Mouse (Mus musculus) layer of hippocampus, postnatal 25 days (tissue): ENCODE data around the gene Abcd3. TPM values are rescaled to one million over a fixed set of nuclear protein-coding genes. Genes with fewer than 3 reads are reported as not detected.
"Not testable (repeated sequence)": the region's sequence is repeated elsewhere in the genome, so short reads cannot be mapped to it uniquely, and the experiment has no call there.

ENCODE experiments used
- DNase-seq, 2 experiments: peaks; one replicate each; pipeline ENCODE4 v3.0.0; 2022; ENCODE audit warnings: mixed read lengths in 2 of 2, low spot score in 1 of 2; ENCODE audit errors: extremely low spot score in 1 of 2
- total RNA-seq, 2 experiments: library from RNA; stranded (reverse); gene quantifications; 2 replicates each; pipeline ENCODE4 v1.2.3; 2021

Gene Abcd3
- total RNA-seq, 2 experiments from 2014 or later = 58.7 to 64.8 TPM

DNA sequence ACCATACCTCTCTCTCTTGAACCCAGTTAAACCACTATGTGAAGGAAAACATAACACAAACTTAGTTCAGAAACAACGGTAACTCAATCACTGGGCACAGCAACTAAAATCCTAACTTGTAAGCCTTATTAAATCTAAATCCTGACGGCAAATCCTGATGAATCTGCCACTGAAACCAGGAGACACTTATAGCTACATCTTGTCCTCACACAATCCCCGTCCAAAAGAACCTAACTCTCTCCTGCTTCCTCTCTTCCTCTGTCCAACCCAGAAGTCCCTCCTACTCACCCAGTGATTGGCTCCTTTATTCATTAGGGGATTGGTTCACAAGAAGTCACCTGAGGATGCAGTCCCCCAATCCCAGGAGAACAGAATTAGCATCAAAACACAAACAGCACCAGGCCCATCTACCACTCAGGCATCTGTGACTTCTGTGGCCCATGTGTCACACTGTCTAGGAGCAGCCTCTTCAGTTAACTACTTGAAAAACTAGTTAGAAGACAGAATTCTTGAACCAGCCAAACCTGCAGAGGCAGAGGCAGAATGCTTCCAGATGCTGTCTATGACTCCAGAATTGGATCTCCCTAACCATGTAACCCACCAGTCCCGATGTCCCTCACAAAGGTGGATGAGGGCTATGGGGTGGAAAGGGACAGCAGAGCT is 73.8 kb downstream of the Abcd3 start:
- DNase-seq = not testable (repeated sequence)

DNA sequence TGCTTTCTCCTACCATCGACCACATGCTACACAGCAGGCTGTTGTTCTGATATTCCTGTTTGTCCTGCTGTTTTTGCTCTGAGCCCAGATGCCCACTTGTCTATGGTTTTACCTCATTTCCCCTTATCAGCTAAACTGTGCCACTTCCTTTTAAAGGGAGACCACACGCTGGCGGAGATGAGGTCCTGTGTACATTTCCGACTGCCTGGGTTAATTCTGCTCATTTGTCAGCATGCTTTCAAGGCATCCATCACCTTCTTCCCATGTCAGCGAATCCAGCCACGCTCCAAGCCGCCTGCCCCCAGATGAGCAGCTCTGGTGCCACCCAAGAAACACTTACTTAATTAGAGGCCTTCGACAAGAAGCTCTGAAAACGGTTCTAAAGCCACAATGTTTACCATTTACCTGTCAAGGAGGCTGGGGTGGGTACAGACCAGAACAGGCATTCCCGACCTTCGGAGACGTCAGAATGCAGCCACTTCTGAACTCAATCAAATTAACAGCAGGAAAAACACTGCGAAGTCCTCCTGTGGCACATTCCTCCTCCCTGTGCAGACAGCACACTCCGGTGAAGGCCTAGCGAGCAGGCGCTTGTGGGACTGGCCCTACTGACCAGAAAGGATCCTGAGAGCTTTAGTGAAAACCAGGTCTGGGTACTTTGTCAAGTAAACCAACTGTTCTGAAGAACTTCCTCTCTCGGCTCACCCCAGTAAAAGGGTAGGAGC is 75.5 kb downstream of the Abcd3 start:
- no peak for DNase-seq

DNA sequence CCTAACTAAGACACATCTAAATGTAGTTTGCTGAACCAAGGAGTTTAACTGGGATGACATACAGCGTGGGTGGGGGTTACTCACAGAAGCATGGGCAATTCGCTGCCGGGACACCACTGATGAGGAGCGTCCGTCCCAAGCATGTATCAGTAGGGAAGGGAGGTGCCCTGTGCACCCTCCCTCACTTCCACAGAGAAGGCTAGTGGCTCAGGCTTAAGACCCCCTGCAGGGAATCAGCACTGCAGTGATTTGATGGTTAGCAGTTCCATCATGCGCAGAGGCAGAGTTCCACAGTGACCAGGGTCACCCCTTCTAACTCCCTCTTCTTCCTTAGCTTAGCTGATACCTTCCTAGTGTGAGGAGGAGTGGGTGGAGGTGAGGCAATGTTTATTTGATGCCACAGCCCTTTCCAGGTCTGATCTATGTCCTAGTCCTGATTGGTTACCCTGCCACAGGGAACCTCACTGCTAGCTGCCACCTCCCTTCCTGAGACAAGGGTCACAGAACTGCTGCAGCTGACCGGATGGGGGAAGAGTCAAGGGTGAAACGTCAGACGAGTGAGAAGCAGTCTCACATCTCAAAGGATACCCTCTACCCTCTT is 76.3 kb downstream of the Abcd3 start:
- DNase-seq = no peak

DNA sequence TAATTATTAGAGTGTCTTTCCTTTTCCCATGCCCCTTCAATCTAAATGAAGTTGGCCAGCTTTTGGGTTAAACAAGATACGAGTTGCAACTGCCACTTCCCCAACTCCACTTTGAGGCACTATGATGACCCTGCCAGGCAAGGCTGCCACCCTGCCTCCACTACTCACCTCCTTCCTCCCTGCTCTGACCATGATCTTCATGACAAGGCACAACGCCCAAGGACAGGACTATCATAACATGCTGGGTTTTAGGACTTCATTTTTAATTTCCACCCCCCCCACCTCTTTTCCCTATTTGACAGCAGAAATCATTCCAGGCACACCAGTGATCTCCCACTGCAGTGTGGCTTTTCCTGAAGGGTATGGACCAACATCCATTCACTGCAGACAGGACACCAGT is 77.2 kb downstream of the Abcd3 start:
- no peak for DNase-seq

DNA sequence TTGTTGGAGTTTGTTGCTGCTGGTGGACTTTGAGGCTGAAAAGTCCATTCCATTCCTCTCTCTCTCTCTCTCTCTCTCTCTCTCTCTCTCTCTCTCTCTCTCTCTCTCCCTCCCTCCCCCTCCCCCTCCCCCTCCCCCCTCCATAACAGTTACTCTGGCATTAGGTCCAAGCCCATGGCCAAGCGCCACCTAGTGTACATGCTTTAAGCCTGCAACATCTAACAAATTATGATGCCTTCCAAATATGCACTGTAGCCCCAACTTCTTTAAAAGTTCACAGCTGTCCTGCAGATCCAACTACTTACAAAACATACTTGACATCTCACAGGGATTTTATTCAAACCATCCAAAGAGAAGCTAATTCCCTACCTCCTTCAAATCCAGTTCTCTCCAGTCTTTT is 77.6 kb downstream of the Abcd3 start:
- DNase-seq = peak in 1 of 2 experiments; percentile 42

DNA sequence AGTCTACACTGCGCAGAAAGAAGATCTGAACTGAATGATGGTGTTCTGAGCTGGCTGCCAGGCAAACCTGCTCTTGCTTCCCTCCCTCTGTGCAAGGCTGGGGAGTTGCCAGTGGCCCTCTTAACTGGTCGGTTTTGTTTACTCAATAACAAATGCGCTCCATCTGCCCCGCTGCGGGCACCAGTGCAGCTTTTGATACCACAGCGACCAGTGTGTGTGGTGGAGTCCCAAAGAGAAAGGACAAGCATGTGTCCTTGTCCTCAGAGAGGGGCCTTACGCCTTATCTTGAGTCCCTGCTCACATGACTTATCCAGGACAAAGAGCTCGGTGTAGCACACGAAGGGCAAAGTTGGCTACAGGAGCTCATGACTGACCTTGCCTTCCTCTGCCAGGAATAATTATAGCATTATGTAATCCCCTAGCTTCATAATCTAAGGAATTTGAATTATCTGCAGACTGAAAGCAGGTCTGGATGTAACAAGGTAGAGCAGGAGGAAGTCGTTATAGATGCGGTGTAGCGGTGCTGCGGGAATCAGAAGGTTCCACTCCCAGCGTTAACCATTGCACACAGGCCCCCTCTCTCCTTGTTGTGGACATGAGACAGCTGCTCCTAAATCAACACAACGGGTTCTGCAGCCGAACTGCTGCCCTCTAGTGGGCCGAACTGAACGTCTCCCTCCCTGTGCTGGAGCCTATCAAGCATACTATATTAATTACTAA is 78.9 kb downstream of the Abcd3 start:
- peak; percentile 62 to 85 for DNase-seq

DNA sequence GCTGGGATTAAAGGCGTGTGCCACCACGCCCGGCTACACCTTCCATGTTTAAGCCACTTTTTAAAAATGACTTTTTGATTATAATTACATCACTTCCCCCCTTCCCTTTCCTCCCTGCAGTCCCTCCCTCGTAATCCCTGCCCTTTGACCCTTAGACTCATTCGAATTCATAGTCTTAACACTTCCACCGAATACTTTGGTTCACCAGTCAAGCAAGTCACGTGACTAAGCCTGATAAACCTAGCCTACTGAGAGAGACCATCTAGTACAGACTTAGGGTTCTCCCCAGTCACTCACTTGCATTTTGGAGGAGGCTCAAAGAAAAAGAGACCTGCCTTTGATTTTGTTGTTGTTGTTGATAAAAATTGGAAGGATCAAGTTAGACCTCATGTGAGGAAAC is 79.6 kb downstream of the Abcd3 start:
- no peak for DNase-seq

DNA sequence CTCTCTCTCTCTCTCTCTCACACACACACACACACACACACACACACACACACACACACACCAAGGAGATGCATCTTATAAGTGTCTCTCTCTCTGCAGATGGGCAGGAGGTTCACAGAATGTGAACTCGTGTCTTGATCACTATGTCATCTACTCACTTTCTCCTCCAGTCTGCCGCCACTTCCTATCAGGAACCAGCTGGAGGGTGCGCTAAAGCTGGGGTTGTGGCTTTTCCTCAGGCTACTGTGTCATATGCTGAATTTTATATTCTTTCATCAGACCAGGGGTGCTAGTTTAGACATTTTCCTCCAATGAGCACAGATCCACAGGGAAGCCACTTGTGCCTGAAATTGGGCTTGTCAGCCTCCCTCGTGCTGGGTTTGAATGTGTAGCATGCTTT is 85.4 kb downstream of the Abcd3 start:
- DNase-seq = no peak

DNA sequence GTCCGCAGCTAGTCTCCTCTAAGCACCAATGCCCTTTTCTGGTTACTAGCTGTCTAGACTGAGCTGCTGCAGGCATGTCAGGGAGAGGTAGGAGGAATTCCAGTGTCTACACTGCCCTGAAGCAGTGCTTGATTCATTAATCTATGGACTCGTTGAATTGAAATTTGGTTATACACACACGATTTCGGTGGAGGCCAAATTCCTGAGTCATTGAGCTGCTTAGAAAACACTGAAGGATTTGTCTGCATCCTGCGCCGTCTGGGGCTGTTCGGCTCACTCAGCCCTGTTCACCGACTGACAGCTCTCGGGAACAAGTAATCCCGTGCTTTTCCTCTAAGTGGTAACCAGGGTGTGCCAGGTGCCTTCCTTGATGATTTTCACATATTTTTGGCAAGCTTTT is 89.5 kb downstream of the Abcd3 start:
- DNase-seq = no peak

DNA sequence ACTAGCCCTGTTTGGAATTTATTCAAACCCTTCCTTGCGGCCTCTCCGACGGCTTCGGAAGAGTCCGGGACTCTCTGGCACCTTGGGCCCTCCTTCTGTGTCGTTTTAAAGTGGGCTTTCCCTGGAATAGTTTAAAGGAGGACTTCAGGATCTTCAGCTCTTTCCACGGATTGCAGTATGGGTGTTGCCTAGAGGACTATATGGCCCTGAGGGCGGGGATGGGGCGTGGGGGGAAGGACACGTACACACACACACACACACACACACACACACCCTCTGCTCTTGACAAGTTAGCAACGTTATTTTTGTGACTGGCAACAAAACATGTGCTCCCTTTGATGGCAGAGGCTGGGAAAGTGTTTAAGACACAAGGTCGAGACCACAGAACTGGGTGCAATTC is 90.5 kb downstream of the Abcd3 start:
- no peak for DNase-seq

DNA sequence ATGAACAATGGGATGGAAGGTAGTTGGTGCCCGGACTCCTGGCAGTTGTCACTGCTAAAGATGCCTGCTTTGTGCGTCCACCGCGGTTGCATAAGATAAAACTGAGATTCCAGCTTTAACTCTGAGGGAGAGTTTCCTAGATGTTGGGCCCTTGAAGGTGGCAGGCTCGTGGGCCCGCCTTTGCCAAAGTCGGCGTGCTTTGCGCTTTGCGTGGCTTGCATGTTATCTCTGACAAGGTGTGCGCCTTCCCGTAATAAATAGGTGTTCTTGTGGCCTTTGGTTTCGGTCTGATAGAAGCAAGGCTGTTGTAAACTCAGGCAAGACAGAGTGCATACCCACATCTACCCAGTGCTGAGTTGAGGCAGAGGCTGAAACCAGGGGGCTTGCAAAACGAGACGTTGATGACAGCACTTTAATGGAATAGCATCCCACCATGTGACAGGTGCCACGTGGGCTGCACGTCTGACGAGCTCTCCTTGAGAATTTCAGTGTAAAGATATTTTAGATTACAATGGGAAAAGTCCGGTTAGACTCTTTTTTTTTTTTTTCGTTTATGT is 91.1 kb downstream of the Abcd3 start:
- no peak for DNase-seq

DNA sequence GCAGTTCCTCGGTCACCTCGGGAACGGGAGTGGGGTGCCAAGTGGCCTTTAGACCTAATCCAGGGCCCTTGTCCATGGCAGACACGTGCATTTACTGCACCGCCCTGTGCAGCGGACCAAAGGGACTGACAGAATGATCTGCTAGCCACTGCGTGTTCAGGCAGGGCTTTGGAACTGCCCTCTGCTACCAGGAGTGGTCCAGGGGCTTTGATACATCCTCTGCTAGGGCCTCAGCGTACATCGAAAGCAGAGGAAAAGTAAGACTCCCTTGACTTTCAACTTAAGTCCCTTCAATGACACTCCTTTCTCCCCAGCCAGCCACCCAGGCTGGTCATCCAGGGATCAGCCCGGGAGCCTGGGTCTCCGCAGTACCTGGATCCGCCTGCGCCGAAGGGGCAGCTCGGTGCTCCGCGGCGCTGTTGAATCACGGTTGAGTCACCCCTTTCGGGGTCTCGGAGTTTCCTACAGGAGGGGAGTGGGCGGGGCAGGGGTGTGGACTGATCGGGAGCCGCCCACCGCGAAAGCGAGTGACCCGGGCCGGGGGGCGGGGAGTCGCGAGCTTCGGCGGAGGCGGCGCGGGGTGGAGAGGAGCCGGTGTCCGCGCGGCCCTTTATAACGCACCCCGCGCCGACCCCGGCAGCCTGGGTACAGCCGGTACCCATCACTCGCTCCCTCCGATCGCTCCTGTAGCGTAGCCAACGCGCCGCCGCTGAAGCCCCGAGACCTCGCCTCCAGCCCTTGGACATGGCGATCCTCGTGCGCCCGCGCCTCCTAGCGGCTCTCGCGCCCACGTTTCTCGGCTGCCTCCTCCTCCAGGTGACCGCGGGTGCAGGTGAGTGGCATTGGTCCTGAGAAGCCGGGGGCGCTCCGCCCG is 91.9 kb downstream of the Abcd3 start, which contains the start of gene F3:
TSS of gene F3 (plus strand) at position 567 of the 874 bp plus-strand sequence.
- DNase-seq = peak; percentile 60 to 61

DNA sequence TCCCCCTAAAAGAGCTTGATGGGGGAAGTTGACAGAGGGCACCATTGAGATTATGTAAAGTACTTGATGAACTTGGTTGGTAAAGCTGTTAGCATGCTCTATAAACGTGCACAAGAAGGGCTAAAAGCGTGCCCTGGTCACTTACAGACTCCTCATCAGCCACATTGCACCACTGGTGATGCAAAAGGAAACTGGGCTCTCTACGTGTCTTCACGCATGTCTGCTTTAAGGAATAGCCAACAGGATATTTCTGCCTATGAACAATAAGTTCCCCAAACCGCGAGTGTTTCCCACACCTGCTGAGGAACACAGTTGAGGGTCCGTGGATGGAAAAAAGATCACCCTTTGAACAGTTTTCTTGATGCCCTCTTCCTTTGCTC is 93.4 kb downstream of the Abcd3 start:
- DNase-seq = no peak

DNA sequence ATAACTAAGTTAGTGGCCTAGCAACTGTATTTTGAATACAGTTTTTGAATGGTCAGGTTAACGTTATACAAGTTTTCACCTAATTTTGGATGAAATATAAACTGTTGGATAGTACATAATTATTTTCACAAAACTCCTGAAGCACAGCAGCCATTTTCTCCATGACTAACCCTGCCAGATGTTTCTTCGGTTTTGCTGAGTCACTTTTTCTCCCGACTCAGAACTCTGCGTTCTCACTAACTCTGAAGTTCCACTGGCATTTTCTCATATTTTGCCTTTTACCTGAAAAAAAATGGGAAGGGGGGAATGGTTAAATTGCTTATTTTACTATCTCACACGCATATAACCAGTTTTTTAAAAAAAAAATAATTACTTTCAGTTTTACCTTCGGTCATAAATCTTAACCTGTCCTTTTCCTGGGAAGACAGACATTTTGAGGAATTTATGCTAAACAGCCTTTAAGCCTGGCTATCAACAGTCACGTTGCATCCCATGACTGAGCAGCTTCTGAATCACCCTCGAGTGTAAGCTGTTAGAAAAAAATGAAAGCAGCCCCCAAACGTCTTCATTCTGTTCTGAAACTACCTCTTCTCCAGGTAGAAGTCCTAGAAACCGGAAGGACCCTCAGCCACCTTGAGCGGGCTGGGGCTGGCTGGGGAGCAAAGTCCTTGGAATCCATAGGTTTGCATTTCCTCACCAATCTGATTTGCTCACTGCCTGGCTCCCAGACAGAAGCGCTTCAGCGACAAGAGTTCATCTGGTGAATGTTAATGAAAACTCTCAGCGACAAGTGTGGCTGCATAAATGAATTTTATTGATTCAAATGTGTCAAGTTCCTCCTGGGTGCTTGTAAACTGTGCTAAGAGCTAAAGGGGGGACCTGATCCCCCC is 94.1 kb downstream of the Abcd3 start:
- no peak for DNase-seq

DNA sequence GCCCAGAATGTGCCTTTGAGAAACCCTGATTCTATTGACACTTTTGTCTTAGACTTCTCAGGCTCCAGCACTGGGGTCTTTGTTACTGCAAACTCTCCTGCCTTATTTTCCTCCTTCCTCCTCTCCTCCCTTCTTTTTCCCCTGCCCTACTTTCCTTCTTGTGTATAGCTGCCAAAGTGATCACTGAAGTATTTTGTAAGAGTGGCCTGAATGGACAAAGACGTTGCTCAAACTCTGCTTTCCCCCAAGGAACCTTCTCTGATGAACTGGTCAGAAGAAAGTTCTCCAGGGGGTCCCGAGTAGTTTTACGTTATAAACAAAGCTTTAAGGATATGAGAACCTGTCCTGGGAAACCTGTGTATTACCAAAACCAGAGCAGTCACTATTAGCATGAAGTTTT is 95.4 kb downstream of the Abcd3 start:
- no peak for DNase-seq

DNA sequence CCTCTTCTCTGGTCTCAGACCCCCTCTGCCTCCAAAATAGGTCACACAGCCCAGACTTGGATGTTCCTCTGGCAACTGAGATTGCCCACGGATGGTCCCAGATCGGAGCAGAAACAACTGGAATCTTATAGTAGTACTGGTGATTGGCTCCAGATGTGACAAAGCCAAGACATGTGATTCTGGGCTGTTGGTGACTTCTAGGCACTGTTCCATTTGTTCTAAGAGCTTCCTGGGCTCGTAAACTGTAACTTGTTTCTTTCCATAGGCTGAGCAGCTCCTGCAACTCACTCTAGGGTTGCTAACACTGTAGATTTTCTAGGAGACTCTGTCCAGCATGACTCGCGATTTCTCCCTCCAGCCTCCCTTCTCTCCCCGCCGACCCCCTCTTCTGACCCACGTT is 96.4 kb downstream of the Abcd3 start:
- no peak for DNase-seq

DNA sequence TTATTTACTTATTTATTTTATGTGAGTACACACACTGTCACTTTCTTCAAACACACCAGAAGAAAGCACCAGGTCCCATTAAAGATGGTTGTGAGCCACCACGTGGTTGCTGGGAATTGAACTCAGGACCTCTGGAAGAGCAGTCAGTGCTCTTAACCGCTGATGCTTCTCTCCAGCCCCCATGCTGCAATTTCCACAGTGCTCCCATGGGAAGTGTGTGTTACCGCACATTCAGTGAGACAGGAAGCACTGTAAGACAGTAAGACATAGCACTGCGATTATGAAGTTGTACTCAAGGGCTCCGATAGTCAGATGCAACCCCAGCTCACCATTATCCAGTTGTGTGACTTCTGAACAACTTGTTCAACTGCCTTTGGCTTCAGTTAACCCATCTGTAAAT is 98.6 kb downstream of the Abcd3 start:
- DNase-seq = no peak

DNA sequence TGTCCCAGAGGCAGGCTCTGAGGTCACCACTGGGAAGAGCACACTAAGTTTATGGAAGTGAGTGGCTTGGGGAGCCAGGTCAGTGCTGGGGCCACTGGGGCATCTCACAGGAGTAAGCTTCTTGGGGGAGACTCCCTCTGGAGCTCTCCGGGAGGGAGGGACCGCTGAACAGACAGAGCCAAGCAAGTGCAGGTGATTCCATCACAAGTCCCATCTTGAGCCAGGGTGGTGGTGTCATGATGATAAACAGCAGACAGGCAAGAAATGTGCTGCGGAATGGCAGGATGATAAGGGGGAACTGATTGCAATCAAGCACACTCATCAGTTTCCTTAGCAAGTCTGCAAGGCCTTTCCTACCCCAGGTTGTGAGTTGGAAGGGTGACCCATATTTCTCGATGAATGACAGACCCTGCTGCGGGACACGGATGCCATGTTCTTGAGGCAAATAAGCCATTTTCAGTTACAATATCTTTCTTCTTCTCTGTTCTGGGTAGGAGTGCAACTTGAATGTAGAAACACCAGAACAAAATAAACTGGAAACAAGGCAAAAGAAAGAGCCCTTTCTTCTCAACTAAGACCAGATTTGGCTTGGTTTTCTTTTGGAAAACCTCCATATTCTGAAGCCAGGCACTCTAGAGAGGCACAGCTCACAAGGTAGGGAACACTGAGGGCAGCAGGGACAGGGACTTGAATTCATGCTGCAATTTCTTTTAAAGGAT is 99.2 kb downstream of the Abcd3 start:
- DNase-seq = no peak
